Mouse (Mus musculus): ENCODE data around the gene Gramd1a. TPM values are rescaled to one million over a fixed set of nuclear protein-coding genes. Genes with fewer than 3 reads are reported as not detected.

The Gramd1a gene
- total RNA-seq, 2 experiments from 2014 or later = 36.5 to 59.3 TPM

DNA sequence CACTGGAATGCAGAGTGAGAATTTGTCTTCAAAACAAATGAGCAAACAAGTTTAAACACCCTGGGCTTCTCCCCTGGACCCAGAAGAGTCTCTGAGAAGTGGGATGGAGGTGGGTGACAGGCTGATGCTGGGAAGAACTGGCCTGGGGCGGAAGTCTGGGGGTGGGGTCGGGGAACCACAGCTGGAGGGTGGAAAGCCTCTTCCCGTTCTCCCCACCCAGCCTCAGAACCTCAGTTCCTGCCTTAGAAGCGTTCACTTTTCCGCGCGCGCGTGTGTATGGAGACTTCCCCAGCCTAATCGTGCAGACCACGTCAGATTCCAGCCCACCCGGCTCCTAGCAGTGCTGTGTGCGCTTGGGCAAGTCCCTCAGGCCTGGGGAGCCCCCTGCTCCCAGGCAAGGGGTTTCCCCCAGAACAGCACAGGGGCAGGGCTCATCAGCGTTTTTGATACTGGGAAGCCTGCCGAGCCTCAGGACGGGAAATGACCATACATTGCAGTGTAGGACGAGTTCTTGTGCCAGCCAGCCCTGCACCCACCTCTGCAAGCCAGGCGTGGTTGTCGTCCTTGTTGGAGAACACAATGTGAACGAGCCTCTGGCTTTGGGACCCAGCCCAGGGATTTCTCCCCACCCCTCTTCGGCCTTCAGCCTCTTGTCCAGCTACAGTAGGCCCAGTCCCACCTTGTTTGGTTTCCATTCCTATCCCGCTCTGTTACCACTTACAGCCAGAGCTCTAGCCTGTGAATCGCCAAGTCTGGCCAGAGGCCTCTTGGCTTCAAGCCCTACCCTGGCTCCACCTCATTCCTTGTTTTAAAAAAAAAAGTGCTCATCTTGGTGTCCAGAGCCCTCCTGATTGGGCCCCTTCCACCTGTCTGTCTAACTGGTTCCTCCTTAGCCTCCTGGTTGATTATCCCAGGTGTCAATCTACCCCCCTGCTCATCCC is 4.1 kb downstream of the Gramd1a start:
- peak; percentile 34 for ATAC-seq (replicated peaks; ENCODE audit: poor library complexity, severe bottlenecking)

DNA sequence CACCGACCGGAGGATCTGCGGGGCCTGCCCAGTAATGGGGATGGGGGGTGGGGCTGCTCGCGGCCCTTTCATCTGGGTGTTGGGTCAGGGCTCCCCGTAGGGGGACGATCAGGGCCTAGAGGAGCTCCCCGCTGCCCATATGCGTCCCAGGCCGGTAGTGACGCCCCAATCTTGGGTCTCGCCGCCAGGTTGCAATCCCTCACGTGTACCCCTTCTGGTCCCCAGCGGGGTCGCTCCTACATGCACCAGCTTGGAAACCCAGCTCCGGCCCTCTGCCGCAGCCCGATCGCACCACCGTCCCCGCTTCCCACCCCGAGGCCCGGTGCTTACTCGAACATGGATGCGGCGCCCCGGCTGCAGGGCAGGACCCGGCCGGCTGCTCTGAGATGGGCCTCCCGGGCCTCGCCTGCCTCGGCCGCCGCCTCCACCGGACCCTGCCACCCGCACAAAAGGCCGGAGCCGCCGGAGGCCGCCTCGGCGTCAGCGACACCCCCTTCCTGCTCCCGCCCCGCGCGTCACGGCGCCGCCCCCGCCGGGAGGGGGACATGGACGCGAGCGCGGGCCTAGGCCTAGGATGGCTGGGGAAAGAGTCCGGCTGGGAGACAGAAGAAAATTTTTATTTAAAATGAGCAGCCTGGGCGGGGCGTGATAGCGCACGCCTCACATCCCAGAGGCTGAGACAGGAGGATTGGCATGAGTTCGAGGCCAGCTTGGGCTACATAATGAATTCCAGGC is 5.0 kb downstream of the Gramd1a start:
- ATAC-seq (replicated peaks; ENCODE audit: poor library complexity, severe bottlenecking) = peak; percentile 53

DNA sequence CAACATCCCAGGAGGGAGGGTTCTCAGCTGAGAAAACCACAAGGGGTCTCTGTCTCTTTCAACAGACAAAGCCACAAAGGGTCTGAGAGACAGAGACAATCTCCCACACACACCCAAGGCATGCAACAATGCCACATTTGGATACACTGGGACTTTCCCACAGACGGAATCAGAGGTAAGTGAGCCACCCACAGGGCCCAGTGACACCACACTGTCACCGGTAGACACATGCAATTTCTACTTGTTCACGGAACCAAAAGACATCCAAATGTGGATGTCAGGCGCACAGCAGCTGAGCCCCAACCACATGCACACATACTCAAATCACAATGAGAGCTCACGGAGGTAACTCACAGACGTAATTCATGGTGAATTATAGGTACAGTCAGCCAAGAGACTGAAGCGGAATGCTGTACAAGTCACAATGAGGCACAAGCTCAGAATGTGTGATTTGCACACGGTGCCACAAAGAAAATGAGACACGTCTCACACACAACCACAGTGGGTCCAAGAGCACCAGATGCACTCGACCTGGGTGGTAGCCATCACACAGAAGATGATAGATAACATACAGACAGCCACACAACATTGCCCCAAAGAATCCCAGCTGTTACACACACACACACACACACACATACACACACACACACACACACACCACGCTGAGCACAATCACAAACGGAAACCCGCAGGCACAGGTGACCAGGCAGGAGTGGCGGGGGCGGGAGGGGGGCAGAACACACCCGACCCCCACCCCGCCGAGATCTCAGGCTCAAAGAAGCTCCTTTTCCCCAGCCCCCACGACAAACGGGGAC is 5.7 kb downstream of the Gramd1a start:
- peak; percentile 15 for ATAC-seq (replicated peaks; ENCODE audit: poor library complexity, severe bottlenecking)

DNA sequence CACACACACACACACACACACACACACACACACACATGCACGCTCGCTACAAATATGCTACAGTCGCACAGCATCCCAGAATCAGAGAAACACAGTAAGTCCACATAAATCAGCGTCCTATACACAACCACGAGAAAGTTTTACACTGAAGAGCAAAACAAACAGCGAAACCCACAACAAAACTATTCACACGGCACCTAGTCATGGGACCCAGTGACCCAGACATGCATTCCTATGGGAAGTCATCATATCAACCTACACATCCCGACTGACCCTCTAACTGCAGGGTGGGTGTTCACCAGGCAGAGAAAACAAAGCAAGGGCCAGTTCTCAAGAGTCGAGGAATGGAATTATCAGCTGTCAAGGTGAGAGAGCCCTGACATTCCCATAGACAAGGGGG is 6.4 kb downstream of the Gramd1a start:
- ATAC-seq (replicated peaks; ENCODE audit: poor library complexity, severe bottlenecking) = no peak

DNA sequence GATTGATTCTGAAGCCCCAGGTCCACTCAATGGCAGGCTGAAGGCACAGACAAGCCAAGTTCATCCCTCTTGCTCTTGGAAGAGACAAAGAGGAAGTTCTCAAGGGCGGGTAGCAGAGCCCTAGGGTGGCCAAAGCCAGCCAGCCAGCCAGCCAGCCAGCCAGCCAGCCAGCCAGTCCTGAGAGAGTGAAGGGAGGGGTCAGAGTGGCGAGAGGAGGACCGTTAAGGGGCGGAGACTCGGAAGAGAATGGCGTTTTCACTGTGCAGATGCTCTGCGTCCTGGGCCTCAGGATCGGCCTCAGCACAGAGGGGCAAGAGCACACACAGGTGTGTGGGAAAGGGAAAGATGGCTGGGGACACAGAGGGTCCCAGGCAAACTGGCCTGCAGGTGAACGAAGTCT is 6.9 kb downstream of the Gramd1a start:
- ATAC-seq (replicated peaks; ENCODE audit: poor library complexity, severe bottlenecking) = peak; percentile 67

DNA sequence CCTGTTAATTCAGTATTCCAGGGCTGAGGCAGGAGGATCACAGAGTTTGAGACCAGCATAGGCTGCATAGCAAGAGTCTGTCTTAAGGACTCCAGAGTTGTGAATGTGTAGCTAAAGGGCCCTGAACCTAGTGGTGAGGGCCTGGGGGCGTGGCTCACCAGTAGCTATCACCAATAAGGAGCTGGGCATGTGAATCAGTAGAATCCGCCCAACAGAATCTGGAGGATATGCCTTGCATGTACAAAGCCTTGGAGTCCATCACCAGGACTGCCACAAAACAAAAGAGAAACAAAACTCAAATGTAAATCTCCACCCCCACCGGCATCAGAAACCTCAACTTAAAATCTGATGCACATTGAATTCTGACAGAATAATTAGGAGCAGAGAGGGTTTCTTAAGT is 7.6 kb downstream of the Gramd1a start:
- ATAC-seq (replicated peaks; ENCODE audit: poor library complexity, severe bottlenecking) = no peak

DNA sequence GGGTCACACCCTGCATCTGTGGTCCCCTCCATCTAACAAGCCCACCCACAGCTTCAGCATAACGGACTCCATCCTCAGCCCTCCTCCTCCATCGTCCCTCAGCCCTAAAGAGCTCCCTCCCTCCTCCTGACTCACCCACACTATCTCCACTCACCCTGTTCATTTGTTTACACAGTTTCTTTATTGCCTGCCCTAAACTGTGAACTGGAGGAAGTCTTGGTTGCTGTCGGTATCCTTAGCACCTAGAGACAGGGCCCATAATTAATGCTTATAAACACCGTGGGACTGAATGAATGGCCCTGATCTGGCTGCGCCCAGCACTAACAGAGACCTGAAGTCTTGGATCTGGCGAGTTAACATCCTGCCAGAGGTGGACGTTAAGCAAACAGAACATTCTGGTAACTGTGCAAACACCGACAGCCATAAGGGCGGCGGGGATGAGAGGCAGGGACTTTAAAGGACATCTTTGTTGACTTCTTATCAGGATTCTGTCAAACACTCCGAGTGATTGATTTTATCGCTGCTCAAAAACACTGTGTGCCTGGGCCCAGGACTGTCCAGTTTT is 10.0 kb downstream of the Gramd1a start:
- no peak for ATAC-seq (replicated peaks; ENCODE audit: poor library complexity, severe bottlenecking)

DNA sequence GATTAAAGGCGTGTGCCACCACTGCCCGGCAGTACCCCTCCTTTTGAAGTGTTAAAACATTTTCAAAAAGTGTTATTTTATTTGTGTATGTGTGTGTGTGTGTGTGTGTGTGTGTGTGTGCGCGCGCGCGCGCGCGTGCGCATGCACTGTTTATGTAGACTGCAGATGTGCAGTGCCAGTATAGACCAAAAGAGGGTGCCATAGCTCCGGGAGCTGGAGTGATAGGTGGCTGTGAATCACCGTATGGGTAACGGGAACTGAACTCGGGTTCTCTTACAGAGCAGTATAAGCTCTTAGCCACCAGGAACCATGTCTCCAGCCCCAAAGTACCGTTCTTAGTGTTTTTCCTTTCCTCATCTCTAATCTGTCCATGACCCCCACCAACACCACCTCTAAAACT is 10.8 kb downstream of the Gramd1a start:
- ATAC-seq (replicated peaks; ENCODE audit: poor library complexity, severe bottlenecking) = no peak

DNA sequence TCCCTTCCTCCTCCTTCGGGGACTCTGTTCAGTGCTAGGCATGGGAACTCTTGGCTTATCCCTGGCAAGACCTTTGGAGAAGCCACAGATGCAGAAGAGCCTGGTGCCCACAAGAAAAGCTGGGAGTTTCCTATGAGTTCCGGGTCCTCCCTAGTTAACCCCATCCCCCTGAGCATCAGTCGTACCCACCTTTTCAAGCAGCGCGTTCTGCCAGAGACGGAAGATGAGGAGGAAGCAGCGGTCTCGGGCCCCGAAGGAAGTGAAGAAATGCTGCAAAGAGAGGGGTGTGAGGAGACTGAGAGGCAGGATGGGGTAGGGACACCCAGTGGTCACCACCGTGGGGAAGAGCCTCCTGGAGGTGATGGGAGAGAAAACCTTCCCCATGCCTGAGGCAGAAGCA is 14.8 kb downstream of the Gramd1a start:
- no peak for ATAC-seq (replicated peaks; ENCODE audit: poor library complexity, severe bottlenecking)

DNA sequence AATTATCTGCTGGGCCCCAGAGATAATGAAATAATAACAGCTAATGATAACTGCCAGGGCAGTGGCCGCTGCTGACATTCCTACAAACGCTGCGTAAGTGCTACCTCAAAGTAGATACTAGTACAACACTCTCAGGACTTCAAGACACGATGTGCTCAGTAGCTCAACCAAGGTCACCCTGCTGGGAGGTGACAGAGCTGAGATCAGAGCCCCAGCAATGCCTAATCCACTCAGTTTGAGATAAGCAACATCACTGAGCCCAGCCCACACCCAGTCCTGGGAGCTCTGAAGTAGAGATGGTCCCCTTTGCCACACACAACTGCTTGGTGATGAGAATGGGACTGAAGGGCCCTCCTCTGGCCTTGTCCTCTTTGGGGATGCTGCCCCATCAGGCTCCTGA is 15.4 kb downstream of the Gramd1a start:
- no peak for ATAC-seq (replicated peaks; ENCODE audit: poor library complexity, severe bottlenecking)

DNA sequence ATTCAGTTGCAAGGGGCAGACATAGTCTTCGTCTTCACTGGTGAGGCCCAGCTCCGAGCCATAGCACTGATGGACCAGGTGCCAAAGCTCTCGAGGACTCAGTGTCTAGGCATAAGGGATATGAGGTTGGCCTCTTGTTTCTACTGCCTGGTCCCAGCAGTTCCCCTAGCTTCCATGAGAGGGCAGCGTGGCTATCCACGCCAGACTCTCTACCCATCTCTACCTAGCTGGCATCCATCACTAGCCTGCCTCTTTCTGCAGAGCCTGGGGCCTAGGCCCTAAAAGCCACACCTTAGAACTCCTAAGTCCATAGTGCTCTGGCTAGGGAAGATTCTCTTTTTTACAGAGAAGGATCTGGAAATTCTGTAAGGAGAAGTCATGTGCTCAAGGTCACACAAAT is 15.9 kb downstream of the Gramd1a start:
- peak; percentile 84 for ATAC-seq (replicated peaks; ENCODE audit: poor library complexity, severe bottlenecking)

DNA sequence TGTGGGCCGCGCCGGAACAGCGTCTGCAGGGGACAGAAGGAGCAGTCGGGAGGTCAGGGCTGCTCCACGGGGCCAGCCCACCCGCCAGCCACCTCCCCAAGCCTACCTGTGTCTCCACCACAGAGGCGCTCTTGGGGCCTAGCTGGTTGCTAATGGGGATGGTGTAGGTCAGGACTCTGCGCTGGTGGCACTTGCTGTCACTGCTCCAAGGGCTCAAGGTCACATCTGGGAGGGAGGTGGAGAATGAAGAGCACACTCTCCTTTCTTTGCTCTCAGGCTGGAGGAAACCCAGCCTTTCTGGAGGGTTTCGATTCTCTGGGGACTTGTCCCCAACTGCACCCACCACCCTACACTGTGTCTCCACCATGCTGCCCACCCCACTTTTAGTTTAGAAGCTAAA is 20.0 kb downstream of the Gramd1a start:
- ATAC-seq (replicated peaks; ENCODE audit: poor library complexity, severe bottlenecking) = no peak

DNA sequence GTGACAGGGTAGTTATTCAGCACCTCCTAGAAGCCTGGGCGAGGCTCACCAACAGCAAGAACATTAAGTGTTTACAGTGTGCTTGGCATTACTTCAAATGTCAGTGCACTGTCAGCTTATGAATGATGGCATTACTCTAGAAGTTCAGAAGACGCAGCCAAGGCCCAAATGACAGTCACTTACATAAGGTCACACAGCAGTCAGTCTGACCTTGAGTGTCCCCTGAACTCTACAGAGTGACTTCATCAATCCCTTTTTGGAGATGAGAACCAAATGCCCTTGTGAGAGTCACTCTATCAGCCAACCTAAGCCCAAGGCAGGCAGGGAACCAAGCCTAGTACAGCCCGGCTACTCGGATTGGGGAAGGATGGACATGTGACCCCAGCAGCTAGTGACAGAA is 23.8 kb downstream of the Gramd1a start:
- no peak for ATAC-seq (replicated peaks; ENCODE audit: poor library complexity, severe bottlenecking)

DNA sequence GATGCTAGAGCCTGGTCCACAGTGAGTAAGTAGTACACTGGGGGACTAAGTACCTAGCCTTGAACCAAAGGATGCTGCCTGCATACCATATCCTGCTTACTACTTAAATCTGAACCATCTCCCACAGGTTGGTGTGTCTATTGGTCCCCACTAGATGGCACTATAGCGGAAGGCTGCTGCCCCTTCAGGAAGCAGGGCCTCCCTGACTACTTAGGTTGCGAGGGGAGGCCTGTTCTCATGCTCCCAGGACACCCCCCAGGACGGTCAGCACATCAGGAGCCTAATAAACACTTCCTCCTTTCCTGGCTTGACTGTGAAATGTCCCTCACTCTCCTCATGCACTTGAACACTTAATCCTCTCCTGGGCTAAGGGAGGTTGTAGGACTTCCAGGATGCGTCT is 24.9 kb downstream of the Gramd1a start:
- ATAC-seq (replicated peaks; ENCODE audit: poor library complexity, severe bottlenecking) = peak; percentile 83

DNA sequence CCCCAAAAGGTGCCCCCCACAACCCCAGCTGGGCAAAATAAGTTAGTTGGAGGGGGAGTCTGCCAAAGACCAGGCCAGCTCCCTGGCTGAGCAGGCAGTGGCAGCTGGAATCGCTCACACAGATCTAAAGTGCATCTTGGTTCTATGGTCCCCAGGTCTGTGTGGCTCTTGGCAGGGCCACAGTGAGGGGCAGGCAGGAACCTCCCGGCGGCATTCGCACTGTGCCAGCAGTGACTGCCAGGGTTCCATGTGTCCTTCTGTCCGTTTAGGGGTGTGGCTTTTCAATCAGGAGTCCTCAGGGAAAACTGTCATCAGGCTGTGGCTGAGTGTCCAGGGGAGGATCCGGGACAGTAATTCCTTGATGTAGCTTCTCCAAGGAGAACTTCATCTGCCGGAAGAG is 25.5 kb downstream of the Gramd1a start:
- ATAC-seq (replicated peaks; ENCODE audit: poor library complexity, severe bottlenecking) = no peak

DNA sequence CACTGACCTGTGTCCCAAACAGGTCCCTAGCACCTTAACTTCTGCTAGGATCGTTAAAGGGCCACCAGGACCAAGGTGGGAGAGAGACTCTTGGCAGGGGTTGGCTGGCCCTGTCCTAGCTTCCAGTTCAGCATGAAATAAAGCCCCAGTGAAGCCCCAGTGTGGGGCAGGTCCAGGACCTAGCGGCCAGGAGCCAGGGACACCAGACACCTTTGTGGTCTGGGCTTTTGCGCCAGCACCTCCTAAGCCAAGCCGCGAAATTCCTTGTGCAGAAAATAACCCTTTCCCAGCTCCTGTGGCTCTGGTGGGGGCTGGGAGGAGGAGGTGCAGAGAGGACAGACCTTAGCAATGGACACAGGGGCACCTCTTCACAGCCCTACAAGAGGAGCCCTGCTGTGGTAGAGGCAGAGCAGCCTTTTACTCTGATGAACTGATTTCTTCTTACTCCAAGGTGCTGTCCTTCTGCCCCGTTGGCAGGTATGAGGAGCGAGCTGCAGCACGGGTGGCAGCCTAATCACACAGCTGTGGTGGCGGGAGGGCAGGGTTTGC is 27.5 kb downstream of the Gramd1a start:
- no peak for ATAC-seq (replicated peaks; ENCODE audit: poor library complexity, severe bottlenecking)

DNA sequence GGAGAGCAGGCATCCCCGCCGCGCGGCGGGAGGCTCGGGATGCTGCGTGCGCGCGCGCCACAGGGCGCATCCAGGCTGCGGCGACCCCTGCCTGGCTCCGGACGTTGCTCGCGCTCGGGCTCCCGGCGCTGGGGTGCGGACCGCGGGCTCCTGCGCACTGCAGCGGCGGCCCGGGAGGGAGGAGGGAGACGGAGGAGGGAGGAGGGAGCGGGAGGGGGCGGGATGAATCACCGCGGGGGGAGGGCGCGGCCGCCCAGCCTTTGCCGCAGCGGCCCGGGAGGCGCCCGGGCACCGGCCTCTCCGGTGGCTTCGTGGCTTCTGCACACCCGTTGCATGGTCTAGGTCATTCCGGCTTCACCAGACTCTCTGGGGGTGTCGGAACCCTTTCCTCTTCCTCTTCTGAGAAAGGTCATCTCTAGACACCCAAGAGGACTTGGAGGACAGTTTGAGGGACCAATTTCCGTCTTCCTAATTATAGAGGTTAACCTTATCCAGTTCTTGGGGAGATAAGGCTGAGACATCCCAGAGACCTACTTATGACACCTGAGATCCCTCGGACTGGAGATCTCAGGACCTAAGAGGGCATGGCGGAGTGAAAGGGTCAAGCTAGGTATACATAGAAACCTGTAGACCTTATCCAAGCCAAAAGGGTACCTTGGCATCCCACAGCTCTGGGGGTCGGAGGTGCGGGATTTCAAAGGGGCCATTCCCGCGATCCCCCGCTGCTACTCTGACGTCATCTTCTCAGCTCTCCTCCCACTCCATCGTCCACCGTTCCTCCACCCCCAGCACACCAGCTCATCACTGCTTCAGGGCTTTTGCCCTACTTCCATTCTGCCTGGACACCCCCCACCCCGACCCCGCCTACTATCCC is 28.6 kb downstream of the Gramd1a start, which contains the start of gene Scn1b:
Gene Scn1b (minus strand): TSS at position 153 of the 874 bp plus-strand sequence.
- peak; percentile 25 for ATAC-seq (replicated peaks; ENCODE audit: poor library complexity, severe bottlenecking)

DNA sequence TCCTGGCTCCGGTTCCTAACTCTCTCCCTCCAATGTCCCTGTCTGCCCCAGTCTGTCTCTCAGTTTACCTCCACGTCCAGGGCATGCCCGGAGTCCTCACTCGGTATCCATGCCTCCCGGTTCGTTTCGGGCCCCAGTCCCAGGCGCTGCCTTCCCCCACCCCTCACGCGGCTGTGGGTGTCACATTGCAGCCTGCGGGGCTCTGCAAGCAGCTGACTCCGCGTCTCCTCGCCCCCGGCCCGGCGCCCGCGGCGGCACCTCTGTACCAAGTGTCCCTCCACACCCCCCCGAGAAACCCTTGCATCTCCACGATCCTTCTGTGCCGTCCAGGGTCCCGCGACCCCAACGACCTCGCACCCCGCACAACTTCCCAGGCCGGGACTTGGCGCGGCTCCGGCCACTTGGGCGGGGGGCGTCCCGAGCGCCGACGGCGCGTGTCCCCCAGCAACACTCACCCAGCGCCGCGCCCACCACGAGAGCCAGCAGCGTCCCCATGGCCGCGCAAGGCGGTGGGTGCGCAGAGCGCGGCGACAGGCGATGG is 29.4 kb downstream of the Gramd1a start:
- ATAC-seq (replicated peaks; ENCODE audit: poor library complexity, severe bottlenecking) = no peak

DNA sequence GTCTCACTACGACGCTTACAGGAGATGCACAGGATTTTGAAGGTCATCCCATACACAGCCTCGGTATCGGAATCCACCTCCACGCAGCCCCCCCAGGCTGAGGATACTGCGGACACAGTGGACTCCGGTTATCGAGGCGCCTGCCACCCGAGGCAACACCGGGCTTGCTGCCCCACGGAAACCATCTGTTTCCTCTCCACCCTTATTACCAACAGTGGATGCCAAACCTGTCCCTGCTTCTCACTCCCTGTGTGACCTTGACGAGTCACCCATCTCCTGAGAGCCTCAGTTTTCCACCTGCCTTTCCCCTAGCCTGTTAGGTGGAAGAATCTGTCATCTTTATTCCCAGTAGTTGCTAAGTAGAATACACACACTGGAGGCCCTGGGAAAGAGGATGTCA is 30.6 kb downstream of the Gramd1a start:
- peak; percentile 27; the same call in 1 of the 2 replicates for ATAC-seq (replicated peaks; ENCODE audit: poor library complexity, severe bottlenecking)
